Mouse (Mus musculus) lung, embryonic 16.5 days (tissue): ENCODE measurements around the gene Srsf12. TPM values are rescaled to one million over a fixed set of nuclear protein-coding genes. Genes with fewer than 3 reads are reported as not detected.
A peak's percentile ranks its signal among the peaks of the same experiment; 100 is the strongest.

Experiments used
- ATAC-seq: fragments of 200-750 bp; cut with Nextera tagmentation; 2 replicates; pipeline ENCODE4 v1.8.0; 2017; ENCODE audit warnings: low read depth, mild to moderate bottlenecking, moderate library complexity
- H3K27ac ChIP-seq: fragments of 300-500 bp; sonication (generic); 2 replicates; pipeline ENCODE4 v1.5.1; 2014; ENCODE audit warnings: mild to moderate bottlenecking, control low read depth, low read length
- H3K27me3 ChIP-seq: fragments of 300-500 bp; sonication (generic); 2 replicates; pipeline ENCODE4 v1.6.1; 2014; ENCODE audit warnings: low read depth, low read length, mixed read lengths; ENCODE audit not compliant: control insufficient read depth, insufficient read depth
- H3K36me3 ChIP-seq: fragments of 300-500 bp; sonication (generic); 2 replicates; pipeline ENCODE4 v1.6.1; 2014; ENCODE audit warnings: low read length; ENCODE audit not compliant: control insufficient read depth, insufficient read depth
- H3K4me1 ChIP-seq: fragments of 300-500 bp; sonication (generic); replicated peaks from 2 replicates; pipeline ENCODE4 v1.6.1; 2014; ENCODE audit warnings: low read length, mixed read lengths; ENCODE audit not compliant: control insufficient read depth, insufficient read depth
- H3K4me2 ChIP-seq: fragments of 300-500 bp; sonication (generic); 2 replicates; pipeline ENCODE4 v1.6.1; 2014; ENCODE audit warnings: low read depth, low read length, control low read depth
- H3K4me3 ChIP-seq: fragments of 300-500 bp; sonication (generic); 2 replicates; pipeline ENCODE4 v1.5.1; 2014; ENCODE audit warnings: mild to moderate bottlenecking, low read length, control low read depth
- H3K9ac ChIP-seq: fragments of 300-500 bp; sonication (generic); 2 replicates; pipeline ENCODE4 v1.6.1; 2014; ENCODE audit warnings: low read length, control low read depth
- H3K9me3 ChIP-seq: fragments of 300-500 bp; sonication (generic); 2 replicates; pipeline ENCODE4 v1.6.1; 2016; ENCODE audit warnings: low read length; ENCODE audit not compliant: control insufficient read depth
- WGBS: fragments of 180-500 bp; shearing (Covaris S2); extraction: QIAGEN DNeasy Blood & Tissue Kit; methylation state at CpG from one replicate; pipeline ENCODE4 v1.1.7; 2014; 5-methylcytosine and 5-hydroxymethylcytosine counted together
- polyA plus RNA-seq: library from polyadenylated mRNA; unstranded; fragments of >200 nt; fragmentation: Nextera tagmentation; extraction: Ambion mirVana; gene quantifications from 2 replicates; pipeline ENCODE4 v1.2.1, GENCODE M21; 2015

Srsf12 gene
- polyA plus RNA-seq = 3.2 and 3.4 TPM in 2 replicates

GRCm38 (mm10) chr4:33208881-33209841 is at the start of gene Srsf12:
TSS of gene Srsf12 (plus strand) at chr4:33208991.
- Histone ChIP-seq H3K27ac (no peak within 1 kb of the TSS), H3K27me3 (no peaks in the 10 kb centered on the region), H3K9ac (peak within 1 kb of the TSS; percentile 80), H3K4me2 (peak within 1 kb of the TSS; percentile 100), H3K4me3 (peak within 1 kb of the TSS; percentile 70), H3K36me3 (no peaks in the 10 kb centered on the region), H3K9me3 (no peaks in the 10 kb centered on the region), H3K4me1 (peaks cover 7% of the 10 kb centered on the region; the same call in 1 of the 2 replicates)
- WGBS = 3% methylated on average over 58 of the region's 65 CpGs
- ATAC-seq = peak; percentile 82

- H3K9me3 ChIP-seq = no peaks in the 10 kb centered on the region
- no peaks in the 10 kb centered on the region for H3K27me3 ChIP-seq
- no peaks in the 10 kb centered on the region for H3K36me3 ChIP-seq
- peaks cover 3% of the 10 kb centered on the region; the same call in 1 of the 2 replicates for H3K4me1 ChIP-seq
- no peak for ATAC-seq
- H3K4me2 ChIP-seq = no peak overlapping the region
- no peak overlapping the region for H3K9ac ChIP-seq
- H3K27ac ChIP-seq = no peak overlapping the region
- H3K4me3 ChIP-seq = no peak overlapping the region
- WGBS = 80% methylated on average over 5 of the region's 5 CpGs
These were observed 25.3 kb upstream of the Srsf12 start for GRCm38 (mm10) chr4:33183477-33183876.

- Histone ChIP-seq H3K9ac (no peak overlapping the region), H3K9me3 (no peaks in the 10 kb centered on the region), H3K27ac (no peak overlapping the region), H3K4me2 (peak overlapping the region; percentile 95), H3K36me3 (no peaks in the 10 kb centered on the region), H3K4me3 (peak overlapping the region; percentile 70), H3K4me1 (peaks cover 8% of the 10 kb centered on the region; the same call in 1 of the 2 replicates), H3K27me3 (no peaks in the 10 kb centered on the region)
- ATAC-seq = no peak
- WGBS = 7% methylated on average over 9 of the region's 9 CpGs
These were observed 20.6 kb upstream of the Srsf12 start for GRCm38 (mm10) chr4:33188164-33188563.

GRCm38 (mm10) chr4:33188781-33189734 is 19.7 kb upstream of the Srsf12 start:
- Histone ChIP-seq H3K4me1 (peaks cover 8% of the 10 kb centered on the region; the same call in 1 of the 2 replicates), H3K4me2 (peak overlapping the region; percentile 95), H3K27me3 (no peaks in the 10 kb centered on the region), H3K27ac (peak overlapping the region; percentile 82), H3K4me3 (peak overlapping the region; percentile 70), H3K9ac (peak overlapping the region; percentile 73), H3K36me3 (no peaks in the 10 kb centered on the region), H3K9me3 (no peaks in the 10 kb centered on the region)
- under 1% methylated on average over 94 of the region's 123 CpGs for WGBS
- peak; percentile 93 for ATAC-seq

- peak within 1 kb of the TSS; percentile 82 for H3K27ac ChIP-seq
- H3K9me3 ChIP-seq = no peaks in the 10 kb centered on the region
- no peak for ATAC-seq
- H3K4me1 ChIP-seq = peaks cover 8% of the 10 kb centered on the region; the same call in 1 of the 2 replicates
- H3K4me2 ChIP-seq = peak within 1 kb of the TSS; percentile 95
- WGBS = 13% methylated on average over 6 of the region's 6 CpGs
- H3K27me3 ChIP-seq = no peaks in the 10 kb centered on the region
- peak within 1 kb of the TSS; percentile 70 for H3K4me3 ChIP-seq
- H3K36me3 ChIP-seq = no peaks in the 10 kb centered on the region
- H3K9ac ChIP-seq = peak within 1 kb of the TSS; percentile 73
These were observed 19.1 kb upstream of the Srsf12 start, which contains the start of gene Pm20d2 for GRCm38 (mm10) chr4:33189735-33190036. TSS of gene Pm20d2 (minus strand) at chr4:33189737.

GRCm38 (mm10) chr4:33198117-33198516 is 10.7 kb upstream of the Srsf12 start:
- Histone ChIP-seq H3K4me1 (no peaks in the 10 kb centered on the region), H3K27me3 (no peaks in the 10 kb centered on the region), H3K27ac (no peak overlapping the region), H3K9ac (no peak overlapping the region), H3K4me2 (no peak overlapping the region), H3K36me3 (no peaks in the 10 kb centered on the region), H3K4me3 (no peak overlapping the region), H3K9me3 (no peaks in the 10 kb centered on the region)
- ATAC-seq = no peak
- WGBS = 15% methylated on average over 2 of the region's 2 CpGs

GRCm38 (mm10) chr4:33204682-33205081 is 4.1 kb upstream of the Srsf12 start:
- Histone ChIP-seq H3K27ac (no peak overlapping the region), H3K36me3 (no peaks in the 10 kb centered on the region), H3K9ac (no peak overlapping the region), H3K4me3 (no peak overlapping the region), H3K4me1 (peaks cover 6% of the 10 kb centered on the region; the same call in 1 of the 2 replicates), H3K27me3 (no peaks in the 10 kb centered on the region), H3K9me3 (no peaks in the 10 kb centered on the region), H3K4me2 (no peak overlapping the region)
- 7% methylated on average over 4 of the region's 4 CpGs for WGBS
- peak; percentile 53; the same call in 1 of the 2 replicates for ATAC-seq

- no peak overlapping the region for H3K27ac ChIP-seq
- H3K9ac ChIP-seq = no peak overlapping the region
- H3K4me2 ChIP-seq = no peak overlapping the region
- H3K36me3 ChIP-seq = no peaks in the 10 kb centered on the region
- H3K27me3 ChIP-seq = no peaks in the 10 kb centered on the region
- ATAC-seq = no peak
- 65% methylated on average over 2 of the region's 2 CpGs for WGBS
- peaks cover 7% of the 10 kb centered on the region; the same call in 1 of the 2 replicates for H3K4me1 ChIP-seq
- H3K9me3 ChIP-seq = no peaks in the 10 kb centered on the region
- H3K4me3 ChIP-seq = no peak overlapping the region
These were observed 1.2 kb upstream of the Srsf12 start for GRCm38 (mm10) chr4:33207551-33207950.
